Mouse (Mus musculus) liver, embryonic 11.5 days (tissue): ENCODE results near the gene Ak4. TPM values are rescaled to one million over a fixed set of nuclear protein-coding genes. Genes with fewer than 3 reads are reported as not detected.
A peak's percentile ranks its signal among the peaks of the same experiment; 100 is the strongest.

Experiments used
- ATAC-seq: fragments of 200-750 bp; cut with Nextera tagmentation; replicated peaks from 2 replicates; pipeline ENCODE4 v1.8.0; 2017; ENCODE audit warnings: moderate number of reproducible peaks, mild to moderate bottlenecking, moderate TSS enrichment, moderate library complexity; ENCODE audit not compliant: low FRiP score
- DNase-seq: peaks from one replicate; pipeline ENCODE4 v3.0.0-alpha.2; 2017; ENCODE audit warnings: low spot score
- H3K27ac ChIP-seq: fragments of 300-500 bp; sonication (generic); 2 replicates; pipeline ENCODE4 v1.5.1; 2014; ENCODE audit warnings: mild to moderate bottlenecking, low read depth, low read length, control low read depth
- H3K27me3 ChIP-seq: fragments of 300-500 bp; sonication (generic); replicated peaks from 2 replicates; pipeline ENCODE4 v1.6.1; 2014; ENCODE audit warnings: low read length, mixed read lengths; ENCODE audit not compliant: control insufficient read depth, insufficient read depth
- H3K36me3 ChIP-seq: fragments of 300-500 bp; sonication (generic); 2 replicates; pipeline ENCODE4 v1.6.1; 2014; ENCODE audit warnings: mild to moderate bottlenecking, low read length, moderate library complexity, mixed read lengths; ENCODE audit not compliant: control insufficient read depth, insufficient read depth
- H3K4me1 ChIP-seq: fragments of 300-500 bp; sonication (generic); replicated peaks from 2 replicates; pipeline ENCODE4 v1.6.1; 2014; ENCODE audit warnings: low read length, mixed read lengths; ENCODE audit not compliant: control insufficient read depth, insufficient read depth
- H3K4me2 ChIP-seq: fragments of 300-500 bp; sonication (generic); 2 replicates; pipeline ENCODE4 v1.6.1; 2014; ENCODE audit warnings: mild to moderate bottlenecking, control low read depth, moderate library complexity
- H3K4me3 ChIP-seq: fragments of 300-500 bp; sonication (generic); 2 replicates; pipeline ENCODE4 v1.5.1; 2014; ENCODE audit warnings: low read depth, low read length, control low read depth
- H3K9ac ChIP-seq: fragments of 300-500 bp; sonication (generic); 2 replicates; pipeline ENCODE4 v1.6.1; 2014; ENCODE audit warnings: low read depth, low read length, control low read depth
- H3K9me3 ChIP-seq: fragments of 300-500 bp; sonication (generic); 2 replicates; pipeline ENCODE4 v1.6.1; 2016; ENCODE audit warnings: low read length, inconsistent platforms, mixed read lengths; ENCODE audit not compliant: control insufficient read depth
- WGBS: fragments of 180-500 bp; shearing (Covaris S2); extraction: QIAGEN DNeasy Blood & Tissue Kit; methylation state at CpG from one replicate; pipeline ENCODE4 v1.1.7; 2014; 5-methylcytosine and 5-hydroxymethylcytosine counted together
- polyA plus RNA-seq: library from polyadenylated mRNA; unstranded; fragments of >200 nt; fragmentation: Nextera tagmentation; extraction: Ambion mirVana; gene quantifications from 2 replicates; pipeline ENCODE4 v1.2.1, GENCODE M21; 2014

Ak4 gene
- polyA plus RNA-seq, 1 experiment from 2014 or later: 14.8 TPM

DNA sequence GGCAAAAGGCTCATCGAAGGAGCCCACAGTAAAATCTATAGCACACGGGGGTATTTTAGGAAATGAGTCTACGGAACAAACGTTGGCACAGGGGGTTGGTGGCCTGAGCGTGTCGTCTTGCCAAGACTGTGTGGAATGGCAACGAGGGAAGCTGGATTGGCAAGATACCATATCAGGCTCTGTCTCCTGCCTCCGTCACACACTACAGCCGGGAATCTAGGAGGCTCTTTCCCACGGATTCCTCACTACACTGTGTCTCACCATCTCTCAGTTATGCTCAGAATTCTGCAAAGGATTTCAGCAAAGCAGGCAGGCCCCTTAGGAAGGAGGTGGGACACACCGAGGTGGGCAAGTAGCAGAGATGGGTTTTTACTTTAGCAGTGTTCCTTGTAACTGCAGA is 2.1 kb upstream of the Ak4 start:
- H3K27ac ChIP-seq: no peak overlapping the region
- no peak overlapping the region for H3K4me2 ChIP-seq
- H3K9ac ChIP-seq: no peak overlapping the region
- peaks cover 5% of the 10 kb centered on the region; the same call in 1 of the 2 replicates for H3K4me1 ChIP-seq
- no peak overlapping the region for H3K4me3 ChIP-seq
- ATAC-seq: no peak
- DNase-seq: no peak
- H3K27me3 ChIP-seq: no peaks in the 10 kb centered on the region
- H3K36me3 ChIP-seq: no peaks in the 10 kb centered on the region
- no peaks in the 10 kb centered on the region for H3K9me3 ChIP-seq
- WGBS: 84% methylated on average over 11 of the region's 11 CpGs

DNA sequence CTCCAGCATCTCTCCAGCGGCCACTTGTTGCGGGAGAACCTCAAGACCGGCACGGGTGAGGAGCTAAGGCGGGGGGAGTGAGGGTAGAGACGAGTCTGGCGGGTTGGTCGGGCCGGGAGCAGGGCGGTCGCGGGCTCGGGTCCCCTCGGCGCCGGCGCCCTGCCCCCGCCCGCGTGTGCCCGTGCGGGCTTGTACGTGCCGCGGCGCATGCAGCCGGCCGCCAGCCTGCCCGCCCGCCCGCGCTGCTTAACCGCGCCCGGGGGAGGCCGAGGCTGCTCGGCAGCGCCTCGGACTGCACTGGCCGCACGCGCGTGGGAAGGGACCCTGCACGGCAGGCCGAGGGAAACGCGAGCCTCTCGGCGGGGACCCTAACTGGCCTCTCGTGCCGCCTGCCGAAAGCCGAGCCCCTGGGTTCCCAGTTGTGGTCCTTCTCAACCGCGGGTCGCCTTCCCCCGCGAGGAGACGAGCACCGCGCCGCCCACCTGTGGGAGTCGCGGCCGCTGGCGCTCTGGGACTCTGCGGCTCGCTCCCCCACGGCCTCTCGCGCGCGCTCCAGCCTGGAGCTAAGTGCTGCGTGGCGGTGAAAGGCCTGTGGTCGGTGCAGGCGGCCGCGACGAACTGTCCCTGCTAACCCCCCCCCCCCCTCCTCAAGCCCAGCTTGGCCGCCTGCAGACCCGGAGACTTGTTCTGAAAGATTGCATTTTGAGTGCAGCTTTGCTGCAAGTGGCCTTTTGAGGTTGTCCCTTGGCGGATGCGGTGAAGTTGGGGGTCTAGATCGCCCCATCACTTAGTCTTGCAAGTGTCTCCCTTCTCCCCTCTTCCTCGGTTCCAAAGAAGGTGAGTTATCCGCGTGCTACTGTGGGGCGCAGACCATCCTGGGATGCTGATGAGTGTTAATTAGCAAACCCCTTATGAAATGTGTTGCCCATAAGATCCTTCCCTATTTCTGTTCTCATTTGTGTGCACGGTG is 1.1 kb downstream of the Ak4 start:
- Histone ChIP-seq H3K27me3 (no peaks in the 10 kb centered on the region), H3K4me1 (peaks cover 12% of the 10 kb centered on the region; the same call in 1 of the 2 replicates), H3K27ac (peak overlapping the region; percentile 61; the same call in 1 of the 2 replicates), H3K36me3 (0 out of 2 replicates have a peak, but pooled peaks cover 2% of the 10 kb centered on the region), H3K4me3 (peak overlapping the region; percentile 86), H3K9me3 (no peaks in the 10 kb centered on the region), H3K4me2 (peak overlapping the region; percentile 98), H3K9ac (peak overlapping the region; percentile 93)
- peak; percentile 63 for DNase-seq
- ATAC-seq: peak; percentile 80
- 2% methylated on average over 73 of the region's 90 CpGs for WGBS

DNA sequence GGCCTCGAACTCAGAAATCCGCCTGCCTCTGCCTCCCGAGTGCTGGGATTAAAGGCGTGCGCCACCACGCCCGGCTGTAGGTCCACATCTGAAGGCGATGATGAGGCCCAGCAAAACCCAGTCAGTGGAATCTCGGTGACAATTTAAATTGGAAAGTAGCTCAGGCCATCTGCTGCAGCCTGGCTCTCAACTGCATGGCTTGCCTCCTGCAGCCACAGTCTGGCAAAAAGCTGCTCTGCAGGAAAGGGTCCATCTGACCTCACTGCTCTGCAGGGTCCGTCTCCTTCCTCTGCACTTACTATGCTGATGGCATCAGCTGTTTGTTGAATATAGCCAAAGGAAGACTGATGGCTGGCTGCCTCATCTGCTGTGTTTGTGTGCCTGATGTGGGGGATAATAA is 3.9 kb downstream of the Ak4 start:
- no peaks in the 10 kb centered on the region for H3K27me3 ChIP-seq
- no peaks in the 10 kb centered on the region for H3K9me3 ChIP-seq
- H3K27ac ChIP-seq: no peak overlapping the region
- DNase-seq (no peak), ATAC-seq (no peak)
- H3K4me1 ChIP-seq: peaks cover 16% of the 10 kb centered on the region; the same call in 1 of the 2 replicates
- WGBS: 91% methylated on average over 10 of the region's 10 CpGs
- H3K4me2 ChIP-seq: no peak overlapping the region
- no peak overlapping the region for H3K9ac ChIP-seq
- 0 out of 2 replicates have a peak, but pooled peaks cover 2% of the 10 kb centered on the region for H3K36me3 ChIP-seq
- no peak overlapping the region for H3K4me3 ChIP-seq

GRCm38 (mm10) chr4:101423571-101423970 is 4.5 kb downstream of the Ak4 start:
- WGBS: 82% methylated on average over 5 of the region's 5 CpGs
- Histone ChIP-seq H3K4me1 (peaks cover 18% of the 10 kb centered on the region; the same call in 1 of the 2 replicates), H3K27me3 (no peaks in the 10 kb centered on the region), H3K9me3 (no peaks in the 10 kb centered on the region), H3K27ac (no peak overlapping the region), H3K4me2 (no peak overlapping the region), H3K9ac (no peak overlapping the region), H3K4me3 (no peak overlapping the region), H3K36me3 (0 out of 2 replicates have a peak, but pooled peaks cover 2% of the 10 kb centered on the region)
- ATAC-seq (no peak), DNase-seq (no peak)

- H3K9ac ChIP-seq: no peak overlapping the region
- H3K4me1 ChIP-seq: peaks cover 20% of the 10 kb centered on the region; the same call in 1 of the 2 replicates
- H3K4me3 ChIP-seq: no peak overlapping the region
- WGBS: 76% methylated on average over 3 of the region's 3 CpGs
- no peaks in the 10 kb centered on the region for H3K9me3 ChIP-seq
- ATAC-seq (no peak), DNase-seq (no peak)
- no peaks in the 10 kb centered on the region for H3K27me3 ChIP-seq
- H3K36me3 ChIP-seq: 0 out of 2 replicates have a peak, but pooled peaks cover 2% of the 10 kb centered on the region
- H3K27ac ChIP-seq: no peak overlapping the region
- H3K4me2 ChIP-seq: no peak overlapping the region
These were observed 5.4 kb downstream of the Ak4 start for GRCm38 (mm10) chr4:101424495-101424894.

DNA sequence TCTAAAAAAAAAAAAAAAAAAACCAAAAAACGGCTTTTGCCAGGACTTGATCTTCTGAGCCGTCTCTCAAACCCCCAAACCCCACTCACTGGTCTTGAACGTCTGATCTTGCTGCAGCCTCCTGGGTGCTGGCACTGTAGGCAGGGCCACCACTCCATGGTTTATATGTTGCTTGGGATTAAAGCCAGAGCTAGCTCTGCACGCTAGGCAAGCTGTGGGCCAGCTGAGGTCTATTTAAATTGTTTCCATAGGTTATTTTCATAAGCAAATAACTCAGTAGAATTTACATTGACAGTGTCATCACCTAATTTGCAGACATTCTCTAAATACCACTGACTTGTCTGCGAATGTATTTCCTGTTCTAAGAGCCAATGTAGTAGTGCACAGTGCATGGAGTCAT is 6.0 kb downstream of the Ak4 start:
- H3K27ac ChIP-seq: no peak overlapping the region
- H3K4me3 ChIP-seq: no peak overlapping the region
- no peak for DNase-seq
- H3K36me3 ChIP-seq: 0 out of 2 replicates have a peak, but pooled peaks cover 2% of the 10 kb centered on the region
- no peak for ATAC-seq
- no peak overlapping the region for H3K9ac ChIP-seq
- H3K27me3 ChIP-seq: no peaks in the 10 kb centered on the region
- H3K4me1 ChIP-seq: peaks cover 20% of the 10 kb centered on the region; the same call in 1 of the 2 replicates
- no peak overlapping the region for H3K4me2 ChIP-seq
- WGBS: 77% methylated on average over 5 of the region's 5 CpGs
- H3K9me3 ChIP-seq: no peaks in the 10 kb centered on the region

GRCm38 (mm10) chr4:101425666-101426065 is 6.6 kb downstream of the Ak4 start:
- Histone ChIP-seq H3K27ac (no peak overlapping the region), H3K4me3 (no peak overlapping the region), H3K4me2 (no peak overlapping the region), H3K36me3 (0 out of 2 replicates have a peak, but pooled peaks cover 2% of the 10 kb centered on the region), H3K9ac (no peak overlapping the region), H3K27me3 (no peaks in the 10 kb centered on the region), H3K4me1 (peaks cover 20% of the 10 kb centered on the region; the same call in 1 of the 2 replicates), H3K9me3 (no peaks in the 10 kb centered on the region)
- ATAC-seq: no peak
- DNase-seq: no peak
- 84% methylated on average over 3 of the region's 3 CpGs for WGBS

DNA sequence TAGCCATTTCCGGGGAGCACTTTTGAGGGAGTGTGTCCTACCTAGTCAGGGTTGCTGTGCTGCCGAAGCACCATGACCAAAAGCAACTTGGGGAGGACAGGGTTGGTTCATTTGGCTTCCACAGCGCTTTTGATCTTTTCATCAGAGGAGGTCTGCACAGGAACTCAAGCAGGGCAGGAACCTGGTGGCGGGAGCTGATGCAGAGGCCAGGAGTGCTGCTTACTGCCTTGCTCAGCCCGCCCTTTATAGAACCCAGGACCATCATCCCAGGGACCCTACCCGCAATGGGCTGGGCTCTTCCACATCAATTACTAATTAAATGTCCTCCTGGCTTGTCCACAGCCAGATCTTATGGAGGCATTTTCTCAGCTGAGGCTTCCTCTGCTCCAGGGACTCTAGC is 7.5 kb downstream of the Ak4 start:
- WGBS: 85% methylated on average over 6 of the region's 6 CpGs
- Histone ChIP-seq H3K9ac (no peak overlapping the region), H3K4me2 (no peak overlapping the region), H3K9me3 (no peaks in the 10 kb centered on the region), H3K36me3 (peaks cover 6% of the 10 kb centered on the region; the same call in 1 of the 2 replicates), H3K27me3 (no peaks in the 10 kb centered on the region), H3K4me3 (no peak overlapping the region), H3K27ac (no peak overlapping the region), H3K4me1 (peaks cover 15% of the 10 kb centered on the region; the same call in 1 of the 2 replicates)
- no peak for DNase-seq
- no peak for ATAC-seq
